Mouse (Mus musculus) liver, embryonic 16.5 days (tissue): ENCODE results near the gene Tmem86b. TPM values are rescaled to one million over a fixed set of nuclear protein-coding genes. Genes with fewer than 3 reads are reported as not detected.

Source experiments
- ATAC-seq: fragments of 200-750 bp; cut with Nextera tagmentation; 2 replicates; pipeline ENCODE4 v1.8.0; 2017; ENCODE audit warnings: low read depth, mild to moderate bottlenecking, moderate number of reproducible peaks, moderate library complexity
- H3K27ac ChIP-seq: fragments of 300-500 bp; sonication (generic); 2 replicates; pipeline ENCODE4 v1.5.1; 2014; ENCODE audit warnings: mild to moderate bottlenecking, low read length
- H3K27me3 ChIP-seq: fragments of 300-500 bp; sonication (generic); 2 replicates; pipeline ENCODE4 v1.6.1; 2014; ENCODE audit warnings: low read depth, low read length, mixed read lengths; ENCODE audit not compliant: control insufficient read depth, insufficient read depth
- H3K36me3 ChIP-seq: fragments of 300-500 bp; sonication (generic); 2 replicates; pipeline ENCODE4 v1.6.1; 2014; ENCODE audit warnings: mild to moderate bottlenecking; ENCODE audit not compliant: control insufficient read depth, insufficient read depth
- H3K4me1 ChIP-seq: fragments of 300-500 bp; sonication (generic); 2 replicates; pipeline ENCODE4 v1.6.1; 2014; ENCODE audit warnings: low read depth, low read length, mixed read lengths; ENCODE audit not compliant: control insufficient read depth
- H3K4me2 ChIP-seq: fragments of 300-500 bp; sonication (generic); 2 replicates; pipeline ENCODE4 v1.6.1; 2014; ENCODE audit warnings: low read depth, low read length, mixed read lengths
- H3K4me3 ChIP-seq: fragments of 300-500 bp; sonication (generic); 2 replicates; pipeline ENCODE4 v1.5.1; 2014; ENCODE audit warnings: low read depth, mild to moderate bottlenecking, low read length
- H3K9ac ChIP-seq: fragments of 300-500 bp; sonication (generic); 2 replicates; pipeline ENCODE4 v1.6.1; 2014; ENCODE audit warnings: low read depth, low read length
- H3K9me3 ChIP-seq: fragments of 300-500 bp; sonication (generic); replicated peaks from 2 replicates; pipeline ENCODE4 v1.6.1; 2016; ENCODE audit warnings: low read length; ENCODE audit not compliant: control insufficient read depth
- WGBS: fragments of 180-500 bp; shearing (Covaris S2); extraction: QIAGEN DNeasy Blood & Tissue Kit; methylation state at CpG from one replicate; pipeline ENCODE4 v1.1.7; 2014; ENCODE audit not compliant: insufficient replicate concordance; 5-methylcytosine and 5-hydroxymethylcytosine counted together
- polyA plus RNA-seq: library from polyadenylated mRNA; unstranded; fragments of >200 nt; fragmentation: Nextera tagmentation; extraction: Ambion mirVana; gene quantifications from 2 replicates; pipeline ENCODE4 v1.2.1, GENCODE M21; 2015

The Tmem86b gene
- 38.2 and 39.0 TPM in 2 replicates for polyA plus RNA-seq

DNA sequence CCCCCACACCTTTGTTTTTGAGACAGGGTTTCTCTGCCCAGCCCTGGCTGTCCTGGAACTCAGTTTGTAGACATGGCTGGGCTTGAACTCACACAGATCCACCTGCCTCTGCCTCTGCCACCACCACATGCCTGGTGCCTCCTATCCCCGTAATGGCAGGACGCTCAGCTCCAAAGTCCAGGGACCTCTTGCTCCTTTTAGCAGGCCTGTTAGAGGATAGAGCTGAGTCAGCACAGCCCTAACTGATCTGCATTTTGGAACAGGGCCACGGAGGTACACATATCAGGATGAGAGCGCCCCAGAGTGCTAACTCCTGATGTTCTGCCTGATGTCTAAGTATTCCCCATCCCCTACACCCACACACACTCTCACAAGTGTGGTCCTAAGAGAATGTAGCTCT lies at the start of gene Tmem86b:
Gene Tmem86b (minus strand): TSS at position 392 of the 400 bp plus-strand sequence.
- Histone ChIP-seq H3K27me3 (no peaks in the 10 kb centered on the region), H3K9ac (peak within 1 kb of the TSS; percentile 38), H3K4me3 (peak within 1 kb of the TSS; percentile 72), H3K36me3 (peaks cover 40% of the 10 kb centered on the region), H3K4me2 (peak within 1 kb of the TSS; percentile 80), H3K27ac (peak within 1 kb of the TSS; percentile 98), H3K9me3 (no peaks in the 10 kb centered on the region), H3K4me1 (peaks cover 60% of the 10 kb centered on the region)
- ATAC-seq: peak; percentile 66
- WGBS: 37% methylated on average over 4 of the region's 4 CpGs

DNA sequence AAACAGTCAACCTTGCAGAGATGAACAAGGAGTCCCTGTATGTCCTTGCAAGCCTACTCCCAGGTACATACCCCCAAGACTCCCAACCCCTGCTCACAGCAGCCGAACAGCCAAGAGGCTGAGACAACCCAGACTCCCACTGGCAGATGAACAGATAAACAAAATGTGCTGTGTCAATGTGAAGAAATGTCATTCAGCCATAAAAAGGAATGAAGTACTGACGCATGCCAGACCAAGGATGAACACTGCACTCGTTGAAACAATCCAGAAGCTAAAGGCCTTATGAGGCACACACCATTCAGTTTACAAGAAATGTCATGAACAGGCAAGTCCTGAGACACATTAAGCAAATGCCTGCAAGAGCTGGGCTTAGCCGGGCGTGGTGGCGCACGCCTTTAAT lies 44.0 kb upstream of the Tmem86b start:
- Histone ChIP-seq H3K9ac (no peak overlapping the region), H3K9me3 (no peaks in the 10 kb centered on the region), H3K4me2 (no peak overlapping the region), H3K4me1 (peaks cover 28% of the 10 kb centered on the region), H3K27ac (no peak overlapping the region), H3K27me3 (no peaks in the 10 kb centered on the region), H3K36me3 (no peaks in the 10 kb centered on the region), H3K4me3 (no peak overlapping the region)
- no peak for ATAC-seq
- 75% methylated on average over 7 of the region's 7 CpGs for WGBS

DNA sequence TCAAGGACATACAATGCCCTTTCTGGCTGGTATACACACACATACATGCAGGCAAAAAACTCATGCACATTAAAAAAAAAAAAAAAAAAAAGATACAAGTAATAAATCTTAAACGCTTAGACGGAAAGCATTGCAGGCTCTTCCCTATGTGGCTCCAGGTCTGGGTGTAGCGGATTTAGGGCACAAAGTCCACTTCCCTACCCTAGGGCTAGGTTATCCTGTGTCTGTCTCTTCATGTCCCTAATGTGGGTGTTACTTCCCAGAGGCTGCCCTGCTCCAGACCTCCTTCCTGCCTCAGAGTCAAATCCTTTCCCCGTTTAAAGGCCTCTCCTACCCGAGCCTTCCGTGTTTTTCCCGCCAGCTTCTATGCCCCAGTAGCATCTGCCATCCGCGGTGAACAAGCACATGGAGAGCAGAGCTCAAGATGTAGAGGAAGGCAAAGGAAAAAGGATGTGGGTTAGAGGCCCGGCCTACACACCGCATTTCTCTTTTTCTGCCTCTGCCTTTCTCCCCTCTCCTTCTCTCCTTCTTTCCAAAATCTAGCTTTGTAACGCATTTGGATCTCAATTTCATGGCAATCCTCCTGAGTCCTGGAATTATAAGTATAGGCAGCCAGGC lies 43.0 kb upstream of the Tmem86b start:
- no peak overlapping the region for H3K27ac ChIP-seq
- H3K4me1 ChIP-seq: peaks cover 34% of the 10 kb centered on the region
- no peak overlapping the region for H3K4me2 ChIP-seq
- H3K9me3 ChIP-seq: no peaks in the 10 kb centered on the region
- no peak overlapping the region for H3K4me3 ChIP-seq
- no peak overlapping the region for H3K9ac ChIP-seq
- ATAC-seq: no peak
- H3K27me3 ChIP-seq: no peaks in the 10 kb centered on the region
- no peaks in the 10 kb centered on the region for H3K36me3 ChIP-seq
- 70% methylated on average over 12 of the region's 12 CpGs for WGBS

GRCm38 (mm10) chr7:4671956-4672355 lies 40.7 kb upstream of the Tmem86b start:
- Histone ChIP-seq H3K4me1 (peaks cover 34% of the 10 kb centered on the region), H3K4me3 (no peak overlapping the region), H3K27ac (peak overlapping the region; percentile 88), H3K27me3 (no peaks in the 10 kb centered on the region), H3K36me3 (peaks cover 5% of the 10 kb centered on the region), H3K9ac (0 out of 2 replicates have a peak overlapping the region, but pooled peaks have one; percentile 16), H3K4me2 (no peak overlapping the region), H3K9me3 (no peaks in the 10 kb centered on the region)
- ATAC-seq: no peak
- WGBS: 74% methylated on average over 4 of the region's 4 CpGs

DNA sequence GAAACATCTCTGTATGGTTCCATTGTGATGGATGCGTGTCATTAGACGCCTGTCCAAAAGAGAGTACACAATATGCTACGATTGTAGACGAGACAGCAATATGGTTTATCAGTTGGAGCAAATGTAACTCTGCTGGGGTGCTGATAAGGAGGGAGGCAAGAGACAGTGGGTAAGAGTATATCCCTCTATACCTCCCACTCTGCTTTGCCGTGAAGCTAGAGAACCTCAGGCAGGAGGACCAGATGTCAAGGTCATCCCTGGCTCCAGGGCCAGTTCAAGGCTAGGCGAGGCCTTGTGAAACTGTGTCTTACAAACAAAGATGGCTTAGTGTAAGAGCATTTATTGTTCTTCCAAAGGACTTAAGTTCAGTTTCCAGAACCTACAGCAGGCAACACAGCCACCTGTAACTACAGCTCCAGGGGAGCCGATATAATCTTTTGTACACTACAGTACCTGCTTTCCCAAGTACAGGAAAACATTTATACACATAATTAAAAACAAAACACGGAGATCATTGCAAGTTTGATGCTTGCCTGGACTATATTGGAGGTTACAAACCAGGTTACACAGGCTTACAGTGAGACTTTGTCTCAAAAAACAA lies 39.5 kb upstream of the Tmem86b start:
- H3K27ac ChIP-seq: peak overlapping the region; percentile 88

DNA sequence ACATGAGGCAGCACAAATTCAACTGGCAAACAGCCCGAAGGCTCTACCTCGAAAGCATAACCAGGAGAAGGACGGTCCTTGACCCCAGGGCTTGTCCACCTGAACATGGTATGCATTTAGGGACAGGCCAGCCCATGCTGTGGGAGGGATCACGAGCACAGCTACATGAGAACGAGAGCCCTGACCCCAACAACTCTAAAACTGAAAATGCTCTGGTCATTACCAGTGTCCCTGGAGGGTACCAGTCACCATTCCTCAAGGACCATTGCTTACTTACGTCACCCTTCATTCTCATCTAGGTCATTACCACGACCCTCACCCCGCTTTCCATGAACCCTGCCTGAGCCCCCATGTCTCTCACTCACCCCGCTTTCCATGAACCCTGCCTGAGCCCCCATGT lies 37.9 kb upstream of the Tmem86b start:
- peaks cover 28% of the 10 kb centered on the region for H3K4me1 ChIP-seq
- H3K4me3 ChIP-seq: no peak overlapping the region
- WGBS: 89% methylated on average over 9 of the region's 9 CpGs
- H3K9me3 ChIP-seq: no peaks in the 10 kb centered on the region
- no peaks in the 10 kb centered on the region for H3K27me3 ChIP-seq
- no peak for ATAC-seq
- H3K9ac ChIP-seq: no peak overlapping the region
- H3K36me3 ChIP-seq: peaks cover 8% of the 10 kb centered on the region
- no peak overlapping the region for H3K4me2 ChIP-seq
- no peak overlapping the region for H3K27ac ChIP-seq

More for the DNA sequence above, 39.5 kb upstream of the Tmem86b start:
- Histone ChIP-seq H3K9ac (peak overlapping the region; percentile 46), H3K36me3 (peaks cover 8% of the 10 kb centered on the region), H3K4me2 (peak overlapping the region; percentile 51), H3K4me3 (no peak overlapping the region), H3K27me3 (no peaks in the 10 kb centered on the region), H3K9me3 (no peaks in the 10 kb centered on the region), H3K4me1 (peaks cover 32% of the 10 kb centered on the region)
- WGBS: 32% methylated on average over 8 of the region's 8 CpGs
- peak; percentile 98 for ATAC-seq

DNA sequence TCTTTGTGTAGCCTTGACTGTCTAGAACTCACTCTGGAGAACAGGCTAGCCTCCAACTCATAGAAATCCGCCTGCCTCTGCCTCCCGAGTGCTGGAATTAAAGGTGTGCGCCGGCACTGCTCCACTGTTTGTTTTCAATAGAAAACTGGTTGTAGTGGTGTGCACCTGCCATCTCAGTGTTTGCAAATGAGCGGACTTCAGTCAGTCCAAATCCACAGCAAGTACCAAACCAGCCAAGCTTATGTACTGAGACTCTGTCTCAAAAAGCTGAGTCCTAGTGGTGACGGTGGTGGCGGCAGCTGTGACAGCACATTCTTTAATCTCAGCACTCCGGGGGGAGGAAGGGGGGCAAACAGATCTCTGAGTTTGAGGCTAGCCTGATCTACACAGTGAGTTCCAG lies 37.3 kb upstream of the Tmem86b start:
- Histone ChIP-seq H3K4me3 (no peak overlapping the region), H3K9me3 (no peaks in the 10 kb centered on the region), H3K27me3 (no peaks in the 10 kb centered on the region), H3K4me2 (no peak overlapping the region), H3K27ac (no peak overlapping the region), H3K4me1 (peaks cover 30% of the 10 kb centered on the region), H3K9ac (no peak overlapping the region), H3K36me3 (peaks cover 8% of the 10 kb centered on the region)
- no peak for ATAC-seq
- 86% methylated on average over 8 of the region's 8 CpGs for WGBS

DNA sequence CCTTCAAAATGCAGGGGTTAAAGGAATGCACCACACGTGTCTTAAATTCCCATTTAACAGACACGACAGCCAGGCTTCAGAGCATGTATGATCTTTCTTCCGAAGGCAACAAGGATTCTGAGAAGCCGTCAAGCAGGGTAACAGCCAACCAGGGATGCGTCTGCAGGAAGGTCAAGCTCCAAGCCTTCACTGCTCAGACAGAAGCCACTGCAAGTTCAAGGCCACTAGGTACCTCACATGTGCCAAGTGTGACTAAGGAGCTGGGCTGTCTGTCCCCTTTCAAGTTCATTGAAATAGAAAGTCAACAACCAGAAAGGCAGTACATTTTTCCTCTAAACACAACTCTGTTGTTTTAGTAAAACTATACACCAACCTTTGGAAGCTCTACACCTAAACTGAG lies 35.6 kb upstream of the Tmem86b start:
- WGBS: 88% methylated on average over 5 of the region's 5 CpGs
- no peak overlapping the region for H3K9ac ChIP-seq
- peaks cover 8% of the 10 kb centered on the region for H3K36me3 ChIP-seq
- H3K4me2 ChIP-seq: no peak overlapping the region
- no peak for ATAC-seq
- H3K27ac ChIP-seq: no peak overlapping the region
- H3K27me3 ChIP-seq: no peaks in the 10 kb centered on the region
- no peaks in the 10 kb centered on the region for H3K9me3 ChIP-seq
- peaks cover 28% of the 10 kb centered on the region for H3K4me1 ChIP-seq
- H3K4me3 ChIP-seq: no peak overlapping the region

- 68% methylated on average over 2 of the region's 2 CpGs for WGBS
- ATAC-seq: no peak
- no peaks in the 10 kb centered on the region for H3K9me3 ChIP-seq
- H3K4me2 ChIP-seq: no peak overlapping the region
- no peak overlapping the region for H3K9ac ChIP-seq
- H3K27me3 ChIP-seq: no peaks in the 10 kb centered on the region
- H3K4me3 ChIP-seq: no peak overlapping the region
- no peak overlapping the region for H3K27ac ChIP-seq
- H3K4me1 ChIP-seq: peaks cover 15% of the 10 kb centered on the region
- peaks cover 8% of the 10 kb centered on the region for H3K36me3 ChIP-seq
Observed at GRCm38 (mm10) chr7:4663742-4664141, 32.5 kb upstream of the Tmem86b start.
